Comparison of ENCODE assay signal across 8 mouse cellular contexts in genomic region chr7:129591371-129592131, GRCm38 (mm10). TPM values are rescaled to one million over a fixed set of nuclear protein-coding genes. Genes with fewer than 3 reads are reported as not detected.
DNase-seq lines count a peak whose midpoint lies in the region; ATAC-seq and TF ChIP-seq lines count a peak whose summit lies in the region.

TSS of gene Wdr11 (plus strand) at chr7:129591863.

- H3K27me3 ChIP-seq in heart, embryonic 12.5 days (replicated peaks), result no peaks in the 10 kb centered on the region
- H3K27me3 ChIP-seq in kidney, postnatal 0 days (ENCODE audit: insufficient read depth, low read length), result no peaks in the 10 kb centered on the region
- H3K27me3 ChIP-seq in liver, embryonic 11.5 days (replicated peaks; ENCODE audit: control insufficient read depth, insufficient read depth, low read length), result no peaks in the 10 kb centered on the region
- no peaks in the 10 kb centered on the region for H3K27me3 ChIP-seq in stomach, embryonic 14.5 days (ENCODE audit: control insufficient read depth, insufficient read depth, low read length)

- no peaks in the 10 kb centered on the region for H3K9me3 ChIP-seq in heart, embryonic 12.5 days (replicated peaks)
- no peaks in the 10 kb centered on the region for H3K9me3 ChIP-seq in kidney, postnatal 0 days (replicated peaks; ENCODE audit: low read length)
- no peaks in the 10 kb centered on the region for H3K9me3 ChIP-seq in liver, embryonic 11.5 days (ENCODE audit: control insufficient read depth, low read length)
- H3K9me3 ChIP-seq in stomach, embryonic 14.5 days (ENCODE audit: control insufficient read depth, low read depth, low read length), result no peaks in the 10 kb centered on the region

- H3K27ac ChIP-seq in heart, embryonic 12.5 days (ENCODE audit: poor library complexity, severe bottlenecking), result peak within 1 kb of the TSS; percentile 96
- peak within 1 kb of the TSS; percentile 98 for H3K27ac ChIP-seq in kidney, postnatal 0 days
- H3K27ac ChIP-seq in liver, embryonic 11.5 days (ENCODE audit: low read depth, low read length), result peak within 1 kb of the TSS; percentile 88
- peak within 1 kb of the TSS; percentile 90 for H3K27ac ChIP-seq in stomach, embryonic 14.5 days (ENCODE audit: low read length)

- H3K9ac ChIP-seq in heart, embryonic 12.5 days, result peak within 1 kb of the TSS; percentile 88
- H3K9ac ChIP-seq in kidney, postnatal 0 days (ENCODE audit: low read depth, low read length), result peak within 1 kb of the TSS; percentile 86
- peak within 1 kb of the TSS; percentile 79 for H3K9ac ChIP-seq in liver, embryonic 11.5 days (ENCODE audit: low read depth, low read length)
- H3K9ac ChIP-seq in stomach, embryonic 14.5 days (replicated peaks; ENCODE audit: low read depth, low read length), result peak within 1 kb of the TSS; percentile 79

- peaks cover 4% of the 10 kb centered on the region for H3K36me3 ChIP-seq in heart, embryonic 12.5 days
- 0 out of 2 replicates have a peak, but pooled peaks cover 9% of the 10 kb centered on the region for H3K36me3 ChIP-seq in kidney, postnatal 0 days (ENCODE audit: insufficient read depth, low read length)
- no peaks in the 10 kb centered on the region for H3K36me3 ChIP-seq in liver, embryonic 11.5 days (ENCODE audit: control insufficient read depth, insufficient read depth, low read length)
- H3K36me3 ChIP-seq in stomach, embryonic 14.5 days (ENCODE audit: control insufficient read depth, insufficient read depth, low read length), result 0 out of 2 replicates have a peak, but pooled peaks cover 5% of the 10 kb centered on the region

- H3K4me3 ChIP-seq in heart, embryonic 12.5 days, result peak within 1 kb of the TSS; percentile 84
- H3K4me3 ChIP-seq in kidney, postnatal 0 days (replicated peaks; ENCODE audit: low read depth, low read length), result peak within 1 kb of the TSS; percentile 86
- H3K4me3 ChIP-seq in liver, embryonic 11.5 days (ENCODE audit: low read depth, low read length), result peak within 1 kb of the TSS; percentile 70
- peak within 1 kb of the TSS; percentile 74 for H3K4me3 ChIP-seq in stomach, embryonic 14.5 days (ENCODE audit: low read depth, low read length)

- peak; percentile 88 for ATAC-seq in erythroid progenitor cell, adult 5-6 weeks (replicated peaks; ENCODE audit: low FRiP score, poor library complexity, severe bottlenecking)
- peak; percentile 88 for ATAC-seq in heart, embryonic 12.5 days (ENCODE audit: insufficient number of reproducible peaks, low FRiP score)
- peak; percentile 91 for ATAC-seq in kidney, postnatal 0 days (replicated peaks; ENCODE audit: low FRiP score, low read depth)
- peak; percentile 86 for ATAC-seq in liver, embryonic 11.5 days (replicated peaks; ENCODE audit: low FRiP score)
- peak; percentile 89 for ATAC-seq in stomach, embryonic 14.5 days (ENCODE audit: insufficient number of reproducible peaks, insufficient read depth, low FRiP score, low read depth)

- TF ChIP-seq CTCF in kidney, postnatal 0 days (IDR thresholded peaks at IDR 0.05; ENCODE audit: low read depth), result no peak

- DNase-seq in CD4-positive helper T cell, adult 2 months (ENCODE audit: low read depth, low spot score), result peak; percentile 77
- DNase-seq in brain, embryonic 18.5 days (ENCODE audit: low read depth, low spot score), result peak; percentile 74
- DNase-seq in kidney, postnatal 0 days (ENCODE audit: low spot score), result peak; percentile 91
- peak; percentile 76 for DNase-seq in liver, embryonic 11.5 days (ENCODE audit: low spot score)
- DNase-seq in naive thymus-derived CD4-positive, alpha-beta T cell, adult 2 months (ENCODE audit: low read depth), result peak; percentile 72

- 4% methylated on average over 37 of the region's 37 CpGs for WGBS in heart, embryonic 12.5 days
- 3% methylated on average over 34 of the region's 37 CpGs for WGBS in kidney, postnatal 0 days
- 4% methylated on average over 37 of the region's 37 CpGs for WGBS in liver, embryonic 11.5 days
- WGBS in stomach, embryonic 14.5 days, result 3% methylated on average over 37 of the region's 37 CpGs

- peaks cover 4% of the 10 kb centered on the region; the same call in 1 of the 2 replicates for H3K4me1 ChIP-seq in heart, embryonic 12.5 days (replicated peaks)
- H3K4me1 ChIP-seq in kidney, postnatal 0 days (replicated peaks; ENCODE audit: insufficient read depth, low read length), result peaks cover 5% of the 10 kb centered on the region; the same call in 1 of the 2 replicates
- peaks cover 2% of the 10 kb centered on the region; the same call in 1 of the 2 replicates for H3K4me1 ChIP-seq in liver, embryonic 11.5 days (replicated peaks; ENCODE audit: control insufficient read depth, insufficient read depth, low read length)
- peaks cover 11% of the 10 kb centered on the region for H3K4me1 ChIP-seq in stomach, embryonic 14.5 days (ENCODE audit: control insufficient read depth, insufficient read depth, low read length)

- H3K4me2 ChIP-seq in heart, embryonic 12.5 days, result peak within 1 kb of the TSS; percentile 76
- H3K4me2 ChIP-seq in kidney, postnatal 0 days (ENCODE audit: low read length), result peak within 1 kb of the TSS; percentile 63
- peak within 1 kb of the TSS; percentile 77 for H3K4me2 ChIP-seq in liver, embryonic 11.5 days
- H3K4me2 ChIP-seq in stomach, embryonic 14.5 days (replicated peaks; ENCODE audit: low read depth, low read length), result peak within 1 kb of the TSS; percentile 49

RNA-seq across cellular contexts. Expression of gene Wdr11, which starts in this region (rescaled TPM):
- 2.5 and 11.5 TPM in 2 replicates for total RNA-seq in erythroid progenitor cell, adult 5-6 weeks (2015; ENCODE audit: low replicate concordance)
- 1.9 and 10.5 TPM in 2 replicates for total RNA-seq in erythroid progenitor cell, adult 5-6 weeks (2017; ENCODE audit: low replicate concordance)
- polyA plus RNA-seq in heart, embryonic 12.5 days (2016; fragmentation: Nextera tagmentation; extraction: Ambion mirVana), result 35.3 and 38.2 TPM in 2 replicates
- 32.2 and 33.7 TPM in 2 replicates for polyA plus RNA-seq in kidney, postnatal 0 days (2015; fragmentation: Nextera tagmentation; extraction: Ambion mirVana)
- polyA plus RNA-seq in liver, embryonic 11.5 days (2014; fragmentation: Nextera tagmentation; extraction: Ambion mirVana), result 30.1 and 30.4 TPM in 2 replicates
- 38.4 and 39.2 TPM in 2 replicates for polyA plus RNA-seq in stomach, embryonic 14.5 days (2014; fragmentation: Nextera tagmentation; extraction: Ambion mirVana)

Comparison
In these comparisons a context has a peak if more than half of its experiments do, and no peak if none do; other contexts are left out.
1. Peak in every context shown above with its lines: DNase-seq, ATAC-seq, H3K4me3 ChIP-seq and H3K27ac ChIP-seq.